Mouse (Mus musculus) midbrain, postnatal 0 days (tissue): Measurements from ENCODE around the gene Tbc1d8. TPM values are rescaled to one million over a fixed set of nuclear protein-coding genes. Genes with fewer than 3 reads are reported as not detected.

Source experiments
- ATAC-seq: fragments of 200-750 bp; cut with Nextera tagmentation; 2 replicates; pipeline ENCODE4 v1.8.0; 2017; ENCODE audit warnings: moderate number of reproducible peaks, mild to moderate bottlenecking, moderate TSS enrichment, moderate library complexity; ENCODE audit not compliant: low FRiP score
- DNase-seq: peaks from one replicate; pipeline ENCODE4 v3.0.0-alpha.2; 2015; ENCODE audit warnings: low spot score
- H3K27ac ChIP-seq: fragments of 300-500 bp; sonication (generic); 2 replicates; pipeline ENCODE4 v1.5.1; 2014; ENCODE audit warnings: low read depth, mild to moderate bottlenecking, low read length, mixed read lengths
- H3K27me3 ChIP-seq: fragments of 300-500 bp; sonication (generic); 2 replicates; pipeline ENCODE4 v1.6.1; 2014; ENCODE audit warnings: low read length, control low read depth, mixed read lengths; ENCODE audit not compliant: insufficient read depth
- H3K36me3 ChIP-seq: fragments of 300-500 bp; sonication (generic); 2 replicates; pipeline ENCODE4 v1.6.1; 2014; ENCODE audit warnings: low read length, control low read depth, mixed read lengths; ENCODE audit not compliant: insufficient read depth
- H3K4me1 ChIP-seq: fragments of 300-500 bp; sonication (generic); 2 replicates; pipeline ENCODE4 v1.6.1; 2014; ENCODE audit warnings: mild to moderate bottlenecking, control low read depth, antibody characterized with exemption, low read length, mixed read lengths; ENCODE audit not compliant: insufficient read depth
- H3K4me2 ChIP-seq: fragments of 300-500 bp; sonication (generic); 2 replicates; pipeline ENCODE4 v1.6.1; 2014; ENCODE audit warnings: low read depth, mild to moderate bottlenecking, low read length, mixed read lengths; ENCODE audit not compliant: poor library complexity, severe bottlenecking
- H3K4me3 ChIP-seq: fragments of 300-500 bp; sonication (generic); 2 replicates; pipeline ENCODE4 v1.5.1; 2014; ENCODE audit warnings: low read depth, mild to moderate bottlenecking, low read length, moderate library complexity
- H3K9ac ChIP-seq: fragments of 300-500 bp; sonication (generic); replicated peaks from 2 replicates; pipeline ENCODE4 v1.6.1; 2014; ENCODE audit warnings: mild to moderate bottlenecking, low read length, moderate library complexity, mixed read lengths; ENCODE audit not compliant: poor library complexity, severe bottlenecking
- H3K9me3 ChIP-seq: fragments of 300-500 bp; sonication (generic); 2 replicates; pipeline ENCODE4 v1.6.1; 2016; ENCODE audit warnings: low read length, control low read depth
- CTCF ChIP-seq: IDR thresholded peaks from 2 replicates; pipeline ENCODE4 v1.5.1; 2016; ENCODE audit warnings: antibody characterized with exemption, mild to moderate bottlenecking
- WGBS: fragments of 180-500 bp; shearing (Covaris S2); extraction: QIAGEN DNeasy Blood & Tissue Kit; methylation state at CpG from one replicate; pipeline ENCODE4 v1.1.7; 2014; 5-methylcytosine and 5-hydroxymethylcytosine counted together
- polyA plus RNA-seq: library from polyadenylated mRNA; unstranded; fragments of >200 nt; fragmentation: Nextera tagmentation; extraction: Ambion mirVana; gene quantifications from 2 replicates; pipeline ENCODE4 v1.2.1, GENCODE M21; 2015
- total RNA-seq: library from RNA; depleted of rRNA; stranded (reverse); fragments of >200 nt; gene quantifications from 2 replicates; pipeline ENCODE4 v1.2.3, GENCODE M21; 2014

The Tbc1d8 gene
- total and polyA plus RNA-seq, 2 experiments from 2014 or later = 8.5 to 18.3 TPM

GRCm38 (mm10) chr1:39387497-39387896 lies 91.1 kb downstream of the Tbc1d8 start:
- H3K36me3 ChIP-seq = peaks cover 14% of the 10 kb centered on the region
- no peak overlapping the region for H3K4me2 ChIP-seq
- WGBS = 76% methylated on average over 4 of the region's 4 CpGs
- TF ChIP-seq CTCF = no peak
- H3K4me3 ChIP-seq = no peak overlapping the region
- ATAC-seq = no peak
- H3K27ac ChIP-seq = no peak overlapping the region
- no peaks in the 10 kb centered on the region for H3K27me3 ChIP-seq
- no peaks in the 10 kb centered on the region for H3K9me3 ChIP-seq
- no peak overlapping the region for H3K9ac ChIP-seq
- peak; percentile 57 for DNase-seq
- no peaks in the 10 kb centered on the region for H3K4me1 ChIP-seq

DNA sequence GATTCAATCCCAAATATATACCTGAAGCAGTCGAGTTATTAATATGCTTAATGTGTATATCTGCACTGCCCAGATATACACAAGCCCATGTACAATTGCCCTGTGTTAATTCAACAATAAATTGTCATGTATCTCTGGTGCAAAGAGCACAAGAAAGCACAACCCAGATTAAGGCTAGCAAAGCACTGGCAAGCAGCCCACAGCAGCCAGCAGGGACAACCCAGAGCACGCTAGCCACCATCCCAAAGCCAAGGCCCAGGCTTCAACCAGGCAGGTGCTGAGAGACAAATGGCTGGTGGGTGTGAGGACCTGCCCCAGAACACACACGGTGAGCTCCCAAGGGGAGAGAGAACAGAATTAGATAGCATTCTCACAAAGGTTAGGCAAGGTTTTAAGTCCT lies 92.1 kb downstream of the Tbc1d8 start:
- H3K4me2 ChIP-seq = no peak overlapping the region
- no peak for TF ChIP-seq CTCF
- no peaks in the 10 kb centered on the region for H3K9me3 ChIP-seq
- no peak for DNase-seq
- no peak for ATAC-seq
- no peak overlapping the region for H3K27ac ChIP-seq
- H3K9ac ChIP-seq = no peak overlapping the region
- peaks cover 14% of the 10 kb centered on the region for H3K36me3 ChIP-seq
- 87% methylated on average over 3 of the region's 3 CpGs for WGBS
- H3K4me1 ChIP-seq = no peaks in the 10 kb centered on the region
- no peak overlapping the region for H3K4me3 ChIP-seq
- no peaks in the 10 kb centered on the region for H3K27me3 ChIP-seq

DNA sequence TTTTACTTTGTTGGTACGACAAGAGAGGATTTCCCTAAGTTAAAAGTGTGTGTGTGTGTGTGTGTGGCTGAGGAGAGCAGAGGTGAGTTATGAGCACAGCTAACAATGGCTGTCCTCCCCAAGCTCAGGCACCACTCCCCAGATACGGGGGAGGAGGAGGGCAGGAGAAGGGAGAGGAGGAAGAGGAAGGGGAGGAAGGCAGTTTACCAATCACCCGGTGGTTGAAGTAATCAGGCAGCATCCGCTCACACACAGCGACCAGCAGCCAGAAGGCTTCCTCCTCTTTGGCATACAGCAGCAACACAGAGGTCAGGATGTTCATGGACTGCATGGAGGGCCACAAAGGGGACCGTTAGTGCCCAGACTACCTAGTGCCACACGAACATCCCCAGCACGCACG lies 93.6 kb downstream of the Tbc1d8 start:
- no peaks in the 10 kb centered on the region for H3K4me1 ChIP-seq
- WGBS = 88% methylated on average over 9 of the region's 9 CpGs
- H3K9me3 ChIP-seq = no peaks in the 10 kb centered on the region
- TF ChIP-seq CTCF = no peak
- H3K27ac ChIP-seq = no peak overlapping the region
- ATAC-seq (no peak), DNase-seq (no peak)
- no peaks in the 10 kb centered on the region for H3K27me3 ChIP-seq
- no peak overlapping the region for H3K4me2 ChIP-seq
- peaks cover 18% of the 10 kb centered on the region for H3K36me3 ChIP-seq
- H3K4me3 ChIP-seq = no peak overlapping the region
- no peak overlapping the region for H3K9ac ChIP-seq

DNA sequence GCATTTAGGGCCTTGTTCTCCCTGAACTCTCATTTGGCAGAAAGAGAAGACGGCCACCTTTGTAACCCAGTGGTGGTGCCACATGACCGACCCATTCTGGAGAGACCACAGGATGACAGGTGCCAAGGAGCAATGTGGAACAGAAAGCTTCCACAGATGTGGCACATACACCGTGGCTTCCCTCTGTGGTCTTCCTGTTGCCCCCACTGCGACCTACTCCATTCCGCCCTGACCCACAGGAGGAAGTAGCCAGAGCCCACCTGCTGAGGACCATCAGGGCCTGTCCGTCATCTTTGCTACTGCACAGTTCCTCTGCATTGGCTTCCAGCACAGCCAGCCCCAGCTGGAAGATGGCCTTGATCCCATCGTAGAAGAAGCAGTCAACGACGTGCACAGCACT lies 97.5 kb downstream of the Tbc1d8 start:
- no peaks in the 10 kb centered on the region for H3K27me3 ChIP-seq
- 81% methylated on average over 9 of the region's 9 CpGs for WGBS
- peaks cover 38% of the 10 kb centered on the region for H3K36me3 ChIP-seq
- H3K4me1 ChIP-seq = no peaks in the 10 kb centered on the region
- no peak overlapping the region for H3K9ac ChIP-seq
- H3K27ac ChIP-seq = no peak overlapping the region
- DNase-seq (no peak), ATAC-seq (no peak)
- no peak for TF ChIP-seq CTCF
- no peak overlapping the region for H3K4me2 ChIP-seq
- no peak overlapping the region for H3K4me3 ChIP-seq
- H3K9me3 ChIP-seq = no peaks in the 10 kb centered on the region

DNA sequence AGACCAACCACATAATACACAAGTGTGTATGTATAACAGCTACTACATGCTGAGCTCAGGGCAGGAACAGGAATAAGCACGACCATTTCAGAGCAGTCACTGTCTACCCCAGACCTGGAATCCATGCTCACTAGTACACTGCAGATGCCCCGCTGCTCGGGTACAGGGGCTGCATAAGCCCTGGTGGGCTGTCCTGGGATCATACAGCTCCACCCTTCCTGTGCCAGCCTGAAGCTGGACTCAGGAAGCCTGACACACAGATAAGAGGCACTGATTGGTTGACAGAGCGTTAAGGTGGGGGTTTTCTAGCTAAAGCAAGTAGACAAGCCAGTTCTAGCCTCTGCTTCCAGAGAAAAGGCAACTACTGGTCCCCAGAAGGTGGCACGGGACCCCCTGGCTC lies 99.5 kb downstream of the Tbc1d8 start:
- WGBS = 68% methylated on average over 5 of the region's 5 CpGs
- Histone ChIP-seq H3K4me1 (no peaks in the 10 kb centered on the region), H3K27me3 (no peaks in the 10 kb centered on the region), H3K9me3 (no peaks in the 10 kb centered on the region), H3K4me2 (no peak overlapping the region), H3K4me3 (no peak overlapping the region), H3K9ac (peak overlapping the region; percentile 24; the same call in 1 of the 2 replicates), H3K36me3 (peaks cover 29% of the 10 kb centered on the region; the same call in 1 of the 2 replicates), H3K27ac (no peak overlapping the region)
- no peak for ATAC-seq
- no peak for TF ChIP-seq CTCF
- DNase-seq = no peak

DNA sequence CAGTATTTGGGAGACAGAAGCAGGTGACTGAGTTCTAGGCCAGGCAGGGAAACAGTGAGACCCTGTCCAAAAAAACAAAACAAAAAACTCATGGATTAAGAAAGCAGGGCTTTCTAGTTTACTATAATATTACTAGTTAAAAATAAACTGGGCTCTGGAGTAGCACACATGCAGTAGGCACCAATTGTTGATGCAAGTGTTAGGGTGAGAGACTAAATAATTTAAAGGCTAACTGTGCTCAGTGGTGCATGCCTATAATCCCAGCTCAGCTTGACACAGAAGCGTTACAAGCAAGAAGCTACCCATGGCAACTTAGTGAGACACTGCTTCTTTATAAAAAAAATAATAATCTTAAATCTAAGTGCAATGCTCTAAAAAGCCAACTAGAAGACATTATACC lies 100.0 kb downstream of the Tbc1d8 start:
- Histone ChIP-seq H3K4me2 (no peak overlapping the region), H3K9me3 (no peaks in the 10 kb centered on the region), H3K4me1 (no peaks in the 10 kb centered on the region), H3K9ac (no peak overlapping the region), H3K4me3 (no peak overlapping the region), H3K27me3 (no peaks in the 10 kb centered on the region), H3K27ac (no peak overlapping the region), H3K36me3 (peaks cover 26% of the 10 kb centered on the region; the same call in 1 of the 2 replicates)
- ATAC-seq = no peak
- no peak for DNase-seq
- no peak for TF ChIP-seq CTCF
- WGBS = 41% methylated on average over 1 of the region's 1 CpGs
